Mouse (Mus musculus): ENCODE results near the gene Slc25a12.

DNA sequence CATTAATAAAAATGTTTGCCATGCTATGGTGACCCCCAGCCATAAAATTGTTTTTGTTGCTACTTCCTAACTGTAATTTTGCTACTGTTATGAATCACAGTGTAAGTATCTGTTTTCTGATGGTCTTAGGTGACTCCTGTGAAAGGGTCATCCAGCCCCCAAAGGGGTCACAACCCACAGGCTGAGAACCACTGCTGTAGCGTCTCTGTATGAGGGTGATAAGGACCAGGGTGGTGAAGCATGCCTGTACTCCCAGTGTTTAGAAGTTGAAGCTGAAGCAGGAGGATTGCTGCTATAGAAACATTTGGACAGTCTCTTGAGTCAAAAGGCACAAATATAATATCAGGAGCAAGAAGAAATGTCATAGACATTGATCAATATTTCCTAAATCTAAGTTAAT is 98.2 kb downstream of the Slc25a12 start:
- TF ChIP-seq CTCF (IDR thresholded peaks at IDR 0.05; ENCODE audit: extremely low read depth, insufficient read length, insufficient replicate concordance, low read depth, low read length) (no peak), POLR2A (IDR thresholded peaks at IDR 0.05; ENCODE audit: low read depth, low read length) (no peak)

All from small intestine, adult 2 months (tissue).